Mouse (Mus musculus): Measurements from ENCODE around the gene Glis3.

- TF ChIP-seq GATA1 (IDR thresholded peaks at IDR 0.05; ENCODE audit: borderline replicate concordance, low read length) (no peak), FLI1 (IDR thresholded peaks at IDR 0.05; ENCODE audit: low read length) (no peak)
These were observed 112.8 kb downstream of the Glis3 start for GRCm38 (mm10) chr19:28567100-28567499.
